In the genomic region with DNA sequence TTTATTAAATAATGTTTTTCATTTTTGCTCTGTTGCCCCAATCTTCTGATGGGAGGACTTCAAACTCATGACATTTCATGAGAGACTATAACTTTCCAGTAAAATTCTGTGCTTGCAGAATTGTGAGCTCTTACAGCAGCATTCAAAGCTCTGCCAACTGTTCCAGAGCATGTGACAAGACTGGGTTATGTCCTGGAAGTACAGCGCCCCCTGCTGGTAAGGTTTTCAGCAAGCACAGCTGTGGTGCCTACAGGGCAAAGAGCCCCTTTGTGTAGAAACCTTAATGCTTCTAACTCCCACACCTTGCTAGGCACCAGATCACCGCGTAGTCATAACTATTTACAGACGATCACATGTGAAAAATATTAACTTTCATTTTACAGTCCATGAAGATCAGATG, we compare ENCODE assay signal across 9 mouse cellular contexts.
A peak's percentile ranks its signal among the peaks of the same experiment; 100 is the strongest.
DNase-seq lines count a peak whose midpoint lies in the region; ATAC-seq lines count a peak whose summit lies in the region.
"Had no signal": no experiment of that assay in that cellular context is flagged by ENCODE, and none has a peak within 500 bp of the region (broad histone marks: within the 10 kb centered on the region; RNA-seq: fewer than 3 reads in every experiment).

No protein-coding gene starts in this region.

- no peaks in the 10 kb centered on the region for H3K27me3 ChIP-seq in hindbrain, embryonic 12.5 days
- H3K27me3 ChIP-seq: heart, embryonic 15.5 days had no signal

- no peaks in the 10 kb centered on the region for H3K9me3 ChIP-seq in hindbrain, embryonic 12.5 days (replicated peaks)
- H3K9me3 ChIP-seq: heart, embryonic 15.5 days had no signal

- H3K27ac ChIP-seq in hindbrain, embryonic 12.5 days, result no peak overlapping the region
- H3K27ac ChIP-seq: heart, embryonic 15.5 days had no signal

- ATAC-seq in hindbrain, embryonic 12.5 days (ENCODE audit: low FRiP score), result peak; percentile 64

- no peaks in the 10 kb centered on the region for H3K4me1 ChIP-seq in hindbrain, embryonic 12.5 days
- H3K4me1 ChIP-seq: heart, embryonic 15.5 days had no signal

- no peak overlapping the region for H3K4me3 ChIP-seq in hindbrain, embryonic 12.5 days
- H3K4me3 ChIP-seq: heart, embryonic 15.5 days had no signal

- no peaks in the 10 kb centered on the region for H3K36me3 ChIP-seq in hindbrain, embryonic 12.5 days
- H3K36me3 ChIP-seq: heart, embryonic 15.5 days had no signal

- WGBS in hindbrain, embryonic 12.5 days, result 38% methylated on average over 4 of the region's 4 CpGs

- peak; percentile 55 for DNase-seq in MEL-GATA-1-ER (ENCODE audit: extremely low read depth, low read depth)
- DNase-seq in cerebellum, adult 11-12 months, result peak; percentile 2
- DNase-seq in forelimb bud, embryonic 11.5 days (ENCODE audit: low read depth, low spot score), result peak; percentile 88
- peak; percentile 85 to 86 for DNase-seq in layer of hippocampus, postnatal 10 days (ENCODE audit: low spot score in 2 of 2)
- peak; percentile 70 for DNase-seq in lung, postnatal 25 days (ENCODE audit: low spot score)
- DNase-seq in right cerebral cortex, postnatal 25 days, result peak; percentile 72
- DNase-seq in urinary bladder, postnatal 25 days (ENCODE audit: low spot score), result peak; percentile 85

- no peak overlapping the region for H3K9ac ChIP-seq in hindbrain, embryonic 12.5 days
- H3K9ac ChIP-seq: heart, embryonic 15.5 days had no signal

- no peak overlapping the region for H3K4me2 ChIP-seq in hindbrain, embryonic 12.5 days (replicated peaks)
- H3K4me2 ChIP-seq: heart, embryonic 15.5 days had no signal

Comparison
In these comparisons a context has a peak if more than half of its experiments do, and no peak if none do; other contexts are left out.
1. DNase-seq: peak in every context shown above with its lines; median percentile 88 in forelimb bud, embryonic 11.5 days; 86 in layer of hippocampus, postnatal 10 days; 85 in urinary bladder, postnatal 25 days; 72 in right cerebral cortex, postnatal 25 days; 70 in lung, postnatal 25 days; 55 in MEL-GATA-1-ER; 2 in cerebellum, adult 11-12 months.